Mouse (Mus musculus) kidney, embryonic 15.5 days (tissue): ENCODE data around the gene Gm7075. TPM values are rescaled to one million over a fixed set of nuclear protein-coding genes. Genes with fewer than 3 reads are reported as not detected.
A peak's percentile ranks its signal among the peaks of the same experiment; 100 is the strongest.
"Not testable (repeated sequence)": the region's sequence is repeated elsewhere in the genome, so short reads cannot be mapped to it uniquely, and the experiment has no call there.

Source experiments
- ATAC-seq: fragments of 200-750 bp; cut with Nextera tagmentation; replicated peaks from 2 replicates; pipeline ENCODE4 v1.8.0; 2017; ENCODE audit warnings: moderate TSS enrichment; ENCODE audit not compliant: low FRiP score
- H3K27ac ChIP-seq: fragments of 300-500 bp; sonication (generic); 2 replicates; pipeline ENCODE4 v1.5.1; 2015; ENCODE audit warnings: mild to moderate bottlenecking, inconsistent platforms
- H3K27me3 ChIP-seq: fragments of 300-500 bp; sonication (generic); 2 replicates; pipeline ENCODE4 v1.6.1; 2015; ENCODE audit warnings: inconsistent platforms
- H3K36me3 ChIP-seq: fragments of 300-500 bp; sonication (generic); 2 replicates; pipeline ENCODE4 v1.6.1; 2015; ENCODE audit warnings: inconsistent platforms
- H3K4me1 ChIP-seq: fragments of 300-500 bp; sonication (generic); 2 replicates; pipeline ENCODE4 v1.6.1; 2015; ENCODE audit warnings: inconsistent platforms
- H3K4me2 ChIP-seq: fragments of 300-500 bp; sonication (generic); 2 replicates; pipeline ENCODE4 v1.6.1; 2015; ENCODE audit warnings: moderate library complexity, mild to moderate bottlenecking, inconsistent platforms
- H3K4me3 ChIP-seq: fragments of 300-500 bp; sonication (generic); replicated peaks from 2 replicates; pipeline ENCODE4 v1.5.1; 2015; ENCODE audit warnings: mild to moderate bottlenecking, inconsistent platforms
- H3K9ac ChIP-seq: fragments of 300-500 bp; sonication (generic); 2 replicates; pipeline ENCODE4 v1.6.1; 2015; ENCODE audit warnings: mild to moderate bottlenecking, inconsistent platforms
- H3K9me3 ChIP-seq: fragments of 300-500 bp; sonication (generic); replicated peaks from 2 replicates; pipeline ENCODE4 v1.6.1; 2016; ENCODE audit warnings: inconsistent platforms
- WGBS: fragments of 180-500 bp; shearing (Covaris S2); methylation state at CpG from one replicate; pipeline ENCODE4 v1.1.7; 2015; ENCODE audit warnings: mixed read lengths; 5-methylcytosine and 5-hydroxymethylcytosine counted together
- polyA plus RNA-seq: library from polyadenylated mRNA; unstranded; fragments of >200 nt; fragmentation: Nextera tagmentation; extraction: Ambion mirVana; gene quantifications from 2 replicates; pipeline ENCODE4 v1.2.1, GENCODE M21; 2015

The Gm7075 gene
- polyA plus RNA-seq, 1 experiment from 2014 or later = not detected

GRCm38 (mm10) chr10:63415287-63415686, 6.3 kb downstream of the Gm7075 start:
- H3K27me3 ChIP-seq = no peaks in the 10 kb centered on the region
- ATAC-seq = no peak
- no peak overlapping the region for H3K27ac ChIP-seq
- no peaks in the 10 kb centered on the region for H3K36me3 ChIP-seq
- WGBS = 83% methylated on average over 7 of the region's 7 CpGs
- H3K4me1 ChIP-seq = 0 out of 2 replicates have a peak, but pooled peaks cover 2% of the 10 kb centered on the region
- no peak overlapping the region for H3K9ac ChIP-seq
- H3K4me2 ChIP-seq = no peak overlapping the region
- no peak overlapping the region for H3K4me3 ChIP-seq
- no peaks in the 10 kb centered on the region for H3K9me3 ChIP-seq

GRCm38 (mm10) chr10:63412756-63413155, 8.8 kb downstream of the Gm7075 start:
- no peak for ATAC-seq
- no peaks in the 10 kb centered on the region for H3K27me3 ChIP-seq
- no peak overlapping the region for H3K27ac ChIP-seq
- no peaks in the 10 kb centered on the region for H3K9me3 ChIP-seq
- H3K9ac ChIP-seq = no peak overlapping the region
- H3K4me1 ChIP-seq = 0 out of 2 replicates have a peak, but pooled peaks cover 2% of the 10 kb centered on the region
- H3K4me2 ChIP-seq = no peak overlapping the region
- H3K4me3 ChIP-seq = no peak overlapping the region
- H3K36me3 ChIP-seq = no peaks in the 10 kb centered on the region
- 86% methylated on average over 17 of the region's 17 CpGs for WGBS

GRCm38 (mm10) chr10:63411674-63412073, 9.9 kb downstream of the Gm7075 start:
- H3K36me3 ChIP-seq = not testable (repeated sequence)

GRCm38 (mm10) chr10:63410162-63410956, 11.2 kb downstream of the Gm7075 start:
- no peak for ATAC-seq
- 66% methylated on average over 16 of the region's 16 CpGs for WGBS

More at GRCm38 (mm10) chr10:63411674-63412073, 9.9 kb downstream of the Gm7075 start:
- WGBS = 89% methylated on average over 6 of the region's 7 CpGs
- not testable (repeated sequence) for H3K4me1 ChIP-seq, H3K27ac ChIP-seq, H3K9ac ChIP-seq, H3K27me3 ChIP-seq, H3K4me3 ChIP-seq, ATAC-seq, H3K9me3 ChIP-seq, H3K4me2 ChIP-seq

GRCm38 (mm10) chr10:63403636-63404035, 18.0 kb downstream of the Gm7075 start:
- H3K4me3 ChIP-seq = no peak overlapping the region
- WGBS = 87% methylated on average over 2 of the region's 2 CpGs
- no peak for ATAC-seq

More at GRCm38 (mm10) chr10:63410162-63410956, 11.2 kb downstream of the Gm7075 start:
- Histone ChIP-seq H3K9me3 (no peaks in the 10 kb centered on the region), H3K4me1 (no peaks in the 10 kb centered on the region), H3K27ac (no peak overlapping the region), H3K4me3 (no peak overlapping the region), H3K36me3 (no peaks in the 10 kb centered on the region), H3K4me2 (no peak overlapping the region), H3K27me3 (no peaks in the 10 kb centered on the region), H3K9ac (no peak overlapping the region)

GRCm38 (mm10) chr10:63402731-63403504, 18.7 kb downstream of the Gm7075 start:
- 74% methylated on average over 5 of the region's 5 CpGs for WGBS
- Histone ChIP-seq H3K4me3 (no peak overlapping the region), H3K4me1 (no peaks in the 10 kb centered on the region), H3K36me3 (no peaks in the 10 kb centered on the region), H3K27me3 (no peaks in the 10 kb centered on the region), H3K9me3 (no peaks in the 10 kb centered on the region), H3K4me2 (no peak overlapping the region), H3K9ac (no peak overlapping the region), H3K27ac (no peak overlapping the region)
- no peak for ATAC-seq

More at GRCm38 (mm10) chr10:63403636-63404035, 18.0 kb downstream of the Gm7075 start:
- no peak overlapping the region for H3K4me2 ChIP-seq
- no peaks in the 10 kb centered on the region for H3K4me1 ChIP-seq
- H3K36me3 ChIP-seq = no peaks in the 10 kb centered on the region
- no peak overlapping the region for H3K9ac ChIP-seq
- no peak overlapping the region for H3K27ac ChIP-seq
- H3K9me3 ChIP-seq = no peaks in the 10 kb centered on the region
- no peaks in the 10 kb centered on the region for H3K27me3 ChIP-seq

GRCm38 (mm10) chr10:63396963-63397362, 24.6 kb downstream of the Gm7075 start:
- Histone ChIP-seq H3K9me3 (no peaks in the 10 kb centered on the region), H3K9ac (no peak overlapping the region), H3K4me1 (no peaks in the 10 kb centered on the region), H3K4me3 (no peak overlapping the region), H3K27me3 (no peaks in the 10 kb centered on the region), H3K36me3 (no peaks in the 10 kb centered on the region), H3K4me2 (no peak overlapping the region), H3K27ac (no peak overlapping the region)
- ATAC-seq = no peak
- 86% methylated on average over 10 of the region's 10 CpGs for WGBS

GRCm38 (mm10) chr10:63388948-63389347, 32.6 kb downstream of the Gm7075 start:
- Histone ChIP-seq H3K4me2 (no peak overlapping the region), H3K4me3 (no peak overlapping the region), H3K9me3 (no peaks in the 10 kb centered on the region), H3K36me3 (no peaks in the 10 kb centered on the region), H3K27me3 (no peaks in the 10 kb centered on the region), H3K9ac (no peak overlapping the region), H3K27ac (no peak overlapping the region), H3K4me1 (no peaks in the 10 kb centered on the region)
- ATAC-seq = no peak
- 49% methylated on average over 4 of the region's 4 CpGs for WGBS

GRCm38 (mm10) chr10:63386991-63387390, 34.6 kb downstream of the Gm7075 start:
- Histone ChIP-seq H3K4me3 (peak overlapping the region; percentile 58), H3K9me3 (no peaks in the 10 kb centered on the region), H3K27ac (peak overlapping the region; percentile 56; the same call in 1 of the 2 replicates), H3K4me1 (no peaks in the 10 kb centered on the region), H3K4me2 (peak overlapping the region; percentile 62), H3K27me3 (no peaks in the 10 kb centered on the region), H3K36me3 (no peaks in the 10 kb centered on the region), H3K9ac (peak overlapping the region; percentile 49)
- WGBS = 3% methylated on average over 10 of the region's 10 CpGs
- no peak for ATAC-seq

- Histone ChIP-seq H3K4me2 (peak overlapping the region; percentile 62), H3K4me3 (peak overlapping the region; percentile 58), H3K4me1 (peaks cover 5% of the 10 kb centered on the region; the same call in 1 of the 2 replicates), H3K27ac (peak overlapping the region; percentile 56), H3K36me3 (no peaks in the 10 kb centered on the region), H3K9ac (peak overlapping the region; percentile 49), H3K9me3 (no peaks in the 10 kb centered on the region), H3K27me3 (peaks cover under 1% of the 10 kb centered on the region; the same call in 1 of the 2 replicates)
- under 1% methylated on average over 19 of the region's 19 CpGs for WGBS
- ATAC-seq = peak; percentile 79
These were observed 35.1 kb downstream of the Gm7075 start for GRCm38 (mm10) chr10:63386444-63386843.

GRCm38 (mm10) chr10:63385897-63386296, 35.7 kb downstream of the Gm7075 start:
- H3K4me3 ChIP-seq = peak overlapping the region; percentile 58
- peak overlapping the region; percentile 62 for H3K4me2 ChIP-seq
- WGBS = 22% methylated on average over 5 of the region's 5 CpGs
- peak overlapping the region; percentile 49; the same call in 1 of the 2 replicates for H3K9ac ChIP-seq
- H3K27ac ChIP-seq = 0 out of 2 replicates have a peak overlapping the region, but pooled peaks have one; percentile 56
- H3K27me3 ChIP-seq, H3K4me1 ChIP-seq, H3K9me3 ChIP-seq, H3K36me3 ChIP-seq, ATAC-seq: not testable (repeated sequence)
